Mouse (Mus musculus) left cerebral cortex, adult 18-20 months (tissue): ENCODE measurements around the gene Lgalsl. TPM values are rescaled to one million over a fixed set of nuclear protein-coding genes. Genes with fewer than 3 reads are reported as not detected.

Experiments
- DNase-seq, 2 experiments: peaks; one replicate each; pipeline ENCODE4 v3.0.0; 2021 to 2022; ENCODE audit warnings: low spot score in 2 of 2, mixed read lengths in 1 of 2
- total RNA-seq, 2 experiments: library from RNA; stranded (reverse); gene quantifications; 2 replicates each; pipeline ENCODE4 v1.2.3; 2021

Gene Lgalsl
- total RNA-seq, 2 experiments from 2014 or later: 77.9 to 85.3 TPM

DNA sequence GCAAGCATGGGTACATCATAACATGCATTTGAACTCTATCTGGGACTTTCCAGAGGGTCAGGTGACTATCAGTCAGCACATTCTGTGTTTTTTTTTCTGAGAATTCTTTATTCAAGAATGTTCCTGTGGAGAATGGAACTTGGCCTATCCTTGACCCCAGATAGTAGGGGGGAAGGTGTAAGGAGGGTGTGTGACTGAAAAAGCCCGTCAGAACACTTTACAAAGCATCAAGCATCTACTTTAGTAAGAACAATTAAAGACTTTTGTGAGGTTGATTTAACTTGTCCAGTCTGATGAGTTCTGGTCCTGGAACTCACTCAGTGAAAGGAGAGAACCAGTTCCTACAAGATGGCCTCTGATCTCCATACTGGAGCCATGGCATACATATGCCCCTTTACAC is 45.7 kb downstream of the Lgalsl start:
- DNase-seq: no peak

DNA sequence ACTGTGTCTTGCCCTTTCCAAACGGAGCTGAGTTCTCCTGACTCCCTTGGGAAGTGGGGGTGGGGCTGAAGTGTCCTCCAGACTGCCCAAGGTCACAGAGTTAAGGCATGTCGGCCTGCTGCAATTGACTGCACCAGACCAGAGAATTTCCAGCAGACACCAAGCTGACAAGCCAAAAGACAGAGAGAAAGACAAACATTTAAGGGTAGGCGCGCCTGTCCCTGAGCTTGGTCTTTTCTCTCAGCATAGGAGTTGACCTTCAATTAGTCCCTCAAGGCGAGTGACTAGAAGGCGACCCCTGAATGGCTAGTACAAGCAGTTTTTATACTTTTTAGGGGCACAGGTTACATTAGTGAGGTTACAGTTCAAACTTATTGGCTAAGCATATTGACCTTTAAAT is 46.1 kb downstream of the Lgalsl start:
- no peak for DNase-seq

- DNase-seq: no peak
These were observed 47.4 kb downstream of the Lgalsl start for GRCm38 (mm10) chr11:20783467-20783866.

DNA sequence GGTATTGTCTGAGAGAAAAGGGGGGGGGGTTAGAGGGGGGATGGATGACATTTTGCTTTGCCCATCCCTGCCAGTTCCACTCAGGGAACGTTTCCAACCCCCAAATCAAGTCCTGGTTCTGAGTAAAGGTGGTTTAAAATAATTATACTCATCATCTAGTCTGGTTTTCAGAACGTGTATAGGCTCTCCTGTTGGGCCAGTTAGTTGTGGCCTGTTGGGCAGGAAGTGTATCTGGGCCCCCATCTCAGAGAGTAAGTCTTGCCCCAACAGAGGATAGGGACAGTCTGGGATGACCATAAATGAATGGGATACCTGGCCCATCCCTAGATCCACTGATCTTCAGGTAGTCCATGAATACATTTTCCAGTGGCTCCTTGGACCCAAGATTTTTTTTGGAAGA is 48.2 kb downstream of the Lgalsl start:
- no peak for DNase-seq

DNA sequence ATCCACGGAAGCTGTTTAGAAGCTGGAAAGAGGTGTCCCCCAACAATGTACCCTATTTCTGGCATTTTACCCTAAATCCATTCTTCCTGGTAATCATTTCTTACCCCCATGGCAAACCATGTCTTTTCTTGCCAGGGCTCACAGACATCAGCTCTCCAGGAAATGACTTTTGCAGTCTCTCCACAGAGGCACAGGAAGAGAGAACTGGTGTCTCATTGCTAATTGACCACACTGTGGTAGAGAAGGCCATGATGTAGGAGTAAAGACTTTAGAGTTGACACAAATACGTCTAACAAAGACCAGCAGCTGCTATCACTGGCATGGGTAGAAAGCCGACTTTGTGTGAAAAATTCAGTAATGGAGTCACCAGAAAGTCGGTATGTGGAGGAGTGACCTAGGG is 50.5 kb downstream of the Lgalsl start:
- no peak for DNase-seq

DNA sequence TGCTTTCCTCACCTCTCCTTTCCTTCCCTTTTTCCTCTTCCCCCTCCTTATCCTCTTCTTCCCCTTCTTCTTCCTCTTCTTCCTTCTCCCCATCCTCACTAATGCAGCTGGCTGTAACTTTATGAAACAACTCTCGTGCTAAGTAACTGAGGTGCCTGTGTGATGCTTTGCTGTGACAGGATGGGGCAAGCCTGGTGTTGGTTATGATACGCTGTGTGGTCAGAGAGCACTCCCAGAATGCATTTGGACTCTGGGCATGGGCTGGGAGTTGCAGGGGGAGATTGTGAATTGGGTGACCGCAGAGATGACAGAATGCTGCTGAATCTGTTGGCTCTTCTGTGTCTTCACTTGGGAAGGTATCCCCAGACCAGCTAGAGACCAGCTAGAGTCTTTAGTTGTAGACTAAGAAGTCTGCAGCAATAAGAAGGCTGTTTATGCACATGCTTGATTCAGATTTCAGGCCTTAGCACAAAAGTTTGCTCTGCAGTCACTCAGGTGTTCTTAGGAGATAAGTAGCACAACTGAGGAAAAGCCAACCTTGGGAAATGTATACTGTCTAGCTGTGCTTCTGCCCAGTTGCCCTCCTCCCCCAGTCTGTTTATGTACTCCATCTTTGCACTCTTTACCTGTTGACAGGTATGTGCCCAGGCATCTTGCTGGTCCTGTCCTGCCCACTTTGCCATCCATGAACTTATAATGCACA is 51.8 kb downstream of the Lgalsl start:
- DNase-seq: no peak

DNA sequence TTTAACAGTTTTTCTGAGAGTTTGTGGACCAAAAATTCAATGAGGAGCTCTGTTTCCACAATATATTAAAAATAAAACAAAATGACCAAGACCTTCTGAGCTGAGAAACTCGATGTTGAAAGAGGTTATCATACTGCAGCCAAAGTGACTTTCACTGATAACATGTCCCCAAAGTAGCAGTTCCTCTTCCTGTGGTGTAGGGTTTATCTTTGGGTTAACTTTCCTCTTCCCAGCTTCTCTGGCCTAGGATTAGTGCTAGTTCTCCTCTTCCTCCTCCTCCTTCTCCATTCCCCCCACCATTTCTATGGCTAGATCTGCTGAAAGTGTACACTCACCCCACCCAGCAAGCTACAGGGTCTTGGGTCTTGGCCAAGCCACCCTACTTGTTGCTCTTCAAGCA is 52.6 kb downstream of the Lgalsl start:
- DNase-seq: no peak

GRCm38 (mm10) chr11:20776668-20777067 is 54.2 kb downstream of the Lgalsl start:
- DNase-seq: no peak

Other genes with a start within 250 kb of the Lgalsl start
- 10 to 100 TPM; 92.4 to 98.5 TPM for gene Aftph, start 89.5 kb downstream of the Lgalsl start, total RNA-seq